Mouse (Mus musculus) liver, embryonic 12.5 days (tissue): ENCODE measurements around the gene Rps26. TPM values are rescaled to one million over a fixed set of nuclear protein-coding genes. Genes with fewer than 3 reads are reported as not detected.
"Not testable (repeated sequence)": the region's sequence is repeated elsewhere in the genome, so short reads cannot be mapped to it uniquely, and the experiment has no call there.

Experiments
- ATAC-seq: fragments of 200-750 bp; cut with Nextera tagmentation; 2 replicates; pipeline ENCODE4 v1.8.0; 2017; ENCODE audit warnings: moderate number of reproducible peaks, mild to moderate bottlenecking, moderate library complexity
- H3K27ac ChIP-seq: fragments of 300-500 bp; sonication (generic); 2 replicates; pipeline ENCODE4 v1.5.1; 2016; ENCODE audit warnings: mild to moderate bottlenecking
- H3K27me3 ChIP-seq: fragments of 300-500 bp; sonication (generic); replicated peaks from 2 replicates; pipeline ENCODE4 v1.6.1; 2016; ENCODE audit warnings: mild to moderate bottlenecking, moderate library complexity
- H3K36me3 ChIP-seq: fragments of 300-500 bp; sonication (generic); 2 replicates; pipeline ENCODE4 v1.6.1; 2016; ENCODE audit warnings: mild to moderate bottlenecking, moderate library complexity
- H3K4me1 ChIP-seq: fragments of 300-500 bp; sonication (generic); 2 replicates; pipeline ENCODE4 v1.6.1; 2016
- H3K4me2 ChIP-seq: fragments of 300-500 bp; sonication (generic); 2 replicates; pipeline ENCODE4 v1.6.1; 2016; ENCODE audit warnings: mild to moderate bottlenecking, moderate library complexity
- H3K4me3 ChIP-seq: fragments of 300-500 bp; sonication (generic); 2 replicates; pipeline ENCODE4 v1.5.1; 2016; ENCODE audit warnings: mild to moderate bottlenecking, moderate library complexity
- H3K9ac ChIP-seq: fragments of 300-500 bp; sonication (generic); 2 replicates; pipeline ENCODE4 v1.6.1; 2016; ENCODE audit warnings: mild to moderate bottlenecking, moderate library complexity
- H3K9me3 ChIP-seq: fragments of 300-500 bp; sonication (generic); replicated peaks from 2 replicates; pipeline ENCODE4 v1.6.1; 2016; ENCODE audit warnings: mild to moderate bottlenecking, moderate library complexity
- WGBS: fragments of 180-500 bp; shearing (Covaris S2); methylation state at CpG from one replicate; pipeline ENCODE4 v1.1.7; 2016; ENCODE audit not compliant: insufficient replicate concordance; 5-methylcytosine and 5-hydroxymethylcytosine counted together
- polyA plus RNA-seq: library from polyadenylated mRNA; unstranded; fragments of >200 nt; fragmentation: Nextera tagmentation; extraction: Ambion mirVana; gene quantifications from 2 replicates; pipeline ENCODE4 v1.2.1, GENCODE M21; 2016

The Rps26 gene
- polyA plus RNA-seq, 1 experiment from 2014 or later, result 561 TPM

GRCm38 (mm10) chr10:128619148-128619547 is 7.4 kb downstream of the Rps26 start:
- not testable (repeated sequence) for H3K4me3 ChIP-seq, H3K4me1 ChIP-seq, ATAC-seq, H3K4me2 ChIP-seq, H3K27ac ChIP-seq, H3K9ac ChIP-seq, H3K27me3 ChIP-seq, H3K9me3 ChIP-seq
- peaks cover 16% of the 10 kb centered on the region for H3K36me3 ChIP-seq
- 78% methylated on average over 5 of the region's 5 CpGs for WGBS

GRCm38 (mm10) chr10:128618570-128618969 is 8.0 kb downstream of the Rps26 start:
- peaks cover 4% of the 10 kb centered on the region; the same call in 1 of the 2 replicates for H3K27me3 ChIP-seq
- WGBS, result 65% methylated on average over 1 of the region's 1 CpGs
- no peak overlapping the region for H3K4me2 ChIP-seq
- H3K9ac ChIP-seq, result no peak overlapping the region
- ATAC-seq, result no peak
- H3K36me3 ChIP-seq, result peaks cover 10% of the 10 kb centered on the region
- H3K9me3 ChIP-seq, result no peaks in the 10 kb centered on the region
- peaks cover 4% of the 10 kb centered on the region; the same call in 1 of the 2 replicates for H3K4me1 ChIP-seq
- no peak overlapping the region for H3K4me3 ChIP-seq
- H3K27ac ChIP-seq, result no peak overlapping the region

GRCm38 (mm10) chr10:128615798-128616448 is 10.6 kb downstream of the Rps26 start:
- not testable (repeated sequence) for ATAC-seq, H3K9me3 ChIP-seq, H3K36me3 ChIP-seq, H3K4me2 ChIP-seq, H3K27me3 ChIP-seq, H3K27ac ChIP-seq, H3K9ac ChIP-seq, H3K4me3 ChIP-seq
- 65% methylated on average over 6 of the region's 7 CpGs for WGBS
- H3K4me1 ChIP-seq, result peaks cover 10% of the 10 kb centered on the region

DNA sequence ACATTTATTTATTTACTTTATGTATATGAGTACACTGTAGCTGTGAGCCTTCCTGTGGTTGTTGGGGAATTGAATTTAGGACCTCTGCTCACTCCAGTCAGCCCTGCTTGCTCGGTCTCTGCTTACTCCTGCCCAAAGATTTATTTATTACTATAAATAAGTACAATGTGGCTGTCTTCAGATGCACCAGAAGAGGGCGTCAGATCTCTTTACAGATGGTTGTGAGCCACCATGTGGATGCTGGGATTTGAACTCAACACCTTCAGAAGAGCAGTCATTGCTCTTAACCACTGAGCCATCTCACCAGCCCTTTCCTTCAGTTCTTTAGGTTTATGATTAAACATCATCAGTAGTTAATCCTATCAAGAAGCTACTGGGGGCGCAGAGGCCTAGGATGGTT is 11.6 kb downstream of the Rps26 start:
- Histone ChIP-seq H3K27ac (no peak overlapping the region), H3K4me1 (peaks cover 10% of the 10 kb centered on the region), H3K27me3 (peaks cover 4% of the 10 kb centered on the region; the same call in 1 of the 2 replicates), H3K36me3 (no peaks in the 10 kb centered on the region), H3K9ac (no peak overlapping the region), H3K4me3 (no peak overlapping the region), H3K4me2 (no peak overlapping the region), H3K9me3 (no peaks in the 10 kb centered on the region)
- ATAC-seq, result no peak
- WGBS, result 53% methylated on average over 3 of the region's 3 CpGs

DNA sequence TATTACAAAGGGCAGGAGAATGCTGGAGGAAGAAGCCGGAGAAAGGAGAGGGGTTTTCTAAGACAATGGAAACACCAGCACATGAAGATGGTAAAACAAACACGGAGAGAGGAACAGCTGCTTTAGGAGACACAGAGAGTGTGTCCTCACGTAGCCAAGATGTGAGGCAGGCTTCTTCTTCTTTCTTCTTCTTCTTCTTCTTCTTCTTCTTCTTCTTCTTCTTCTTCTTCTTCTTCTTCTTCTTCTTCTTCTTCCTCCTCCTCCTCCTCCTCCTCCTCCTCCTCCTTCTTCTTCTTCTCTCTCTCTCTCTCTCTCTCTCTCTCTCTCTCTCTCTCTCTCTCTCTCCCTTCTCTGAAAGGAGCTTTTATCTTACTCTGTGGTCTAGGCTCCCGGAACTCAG is 12.7 kb downstream of the Rps26 start:
- H3K9ac ChIP-seq, H3K4me2 ChIP-seq, ATAC-seq, H3K36me3 ChIP-seq, H3K4me3 ChIP-seq, H3K27ac ChIP-seq, H3K27me3 ChIP-seq, H3K9me3 ChIP-seq: not testable (repeated sequence)
- 44% methylated on average over 4 of the region's 4 CpGs for WGBS
- peaks cover 10% of the 10 kb centered on the region for H3K4me1 ChIP-seq

DNA sequence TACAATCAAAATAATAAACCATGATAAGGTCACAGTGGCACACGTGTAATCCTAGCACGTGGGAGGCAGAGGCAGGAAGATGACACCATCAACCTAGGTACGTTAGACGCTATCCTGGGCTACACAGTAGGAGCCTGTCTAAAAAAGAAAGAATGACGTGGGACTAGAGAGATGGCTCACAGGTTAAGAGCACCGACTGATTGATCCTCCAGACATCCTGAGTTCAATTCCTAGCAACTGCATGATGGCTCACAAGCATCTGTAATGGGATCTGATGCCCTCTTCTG is 13.4 kb downstream of the Rps26 start:
- H3K27ac ChIP-seq, result no peak overlapping the region
- no peak overlapping the region for H3K9ac ChIP-seq
- WGBS, result 30% methylated on average over 6 of the region's 6 CpGs
- peak overlapping the region; percentile 49 for H3K4me2 ChIP-seq
- no peaks in the 10 kb centered on the region for H3K36me3 ChIP-seq
- peaks cover 10% of the 10 kb centered on the region for H3K4me1 ChIP-seq
- H3K9me3 ChIP-seq, result no peaks in the 10 kb centered on the region
- no peak overlapping the region for H3K4me3 ChIP-seq
- peaks cover 4% of the 10 kb centered on the region; the same call in 1 of the 2 replicates for H3K27me3 ChIP-seq
- ATAC-seq, result peak; percentile 42

DNA sequence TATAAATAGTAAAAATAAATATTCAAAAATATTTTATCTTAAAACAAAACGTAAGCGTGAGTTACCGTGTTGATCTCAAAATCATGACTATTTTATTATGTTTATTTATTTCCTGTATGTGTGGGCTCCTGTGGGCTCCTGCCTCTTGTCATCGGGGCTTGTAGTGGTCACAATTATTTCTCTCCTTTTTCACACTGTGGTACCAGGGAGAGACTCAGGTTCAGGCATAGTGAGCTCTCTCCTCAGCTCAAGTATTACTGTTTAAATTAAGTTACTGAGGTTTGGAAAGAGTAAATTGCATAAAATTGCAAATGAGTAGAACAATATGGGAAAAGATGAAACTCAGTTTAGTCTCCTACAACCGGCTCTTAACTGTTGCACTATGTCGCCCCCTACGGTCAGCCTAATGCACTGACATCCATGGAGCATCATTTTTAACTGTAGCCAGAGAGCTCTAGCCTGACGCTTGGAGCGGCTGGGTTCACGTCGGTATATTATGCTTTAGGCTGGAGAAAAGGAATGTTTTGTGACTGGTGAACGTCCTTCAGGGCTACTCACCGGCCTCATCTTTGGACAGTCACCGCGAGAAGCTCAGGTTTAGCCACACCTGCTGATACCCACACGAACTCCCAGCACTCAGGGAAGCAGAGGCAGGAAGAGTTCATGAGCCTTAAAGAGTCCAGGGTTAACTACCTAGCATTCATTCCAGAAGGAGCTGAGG is 14.0 kb downstream of the Rps26 start:
- no peak overlapping the region for H3K27ac ChIP-seq
- H3K27me3 ChIP-seq, result peaks cover 4% of the 10 kb centered on the region; the same call in 1 of the 2 replicates
- no peak overlapping the region for H3K9ac ChIP-seq
- ATAC-seq, result peak; percentile 57
- H3K4me2 ChIP-seq, result peak overlapping the region; percentile 49
- no peak overlapping the region for H3K4me3 ChIP-seq
- no peaks in the 10 kb centered on the region for H3K9me3 ChIP-seq
- 12% methylated on average over 16 of the region's 16 CpGs for WGBS
- H3K36me3 ChIP-seq, result no peaks in the 10 kb centered on the region
- peaks cover 10% of the 10 kb centered on the region for H3K4me1 ChIP-seq

DNA sequence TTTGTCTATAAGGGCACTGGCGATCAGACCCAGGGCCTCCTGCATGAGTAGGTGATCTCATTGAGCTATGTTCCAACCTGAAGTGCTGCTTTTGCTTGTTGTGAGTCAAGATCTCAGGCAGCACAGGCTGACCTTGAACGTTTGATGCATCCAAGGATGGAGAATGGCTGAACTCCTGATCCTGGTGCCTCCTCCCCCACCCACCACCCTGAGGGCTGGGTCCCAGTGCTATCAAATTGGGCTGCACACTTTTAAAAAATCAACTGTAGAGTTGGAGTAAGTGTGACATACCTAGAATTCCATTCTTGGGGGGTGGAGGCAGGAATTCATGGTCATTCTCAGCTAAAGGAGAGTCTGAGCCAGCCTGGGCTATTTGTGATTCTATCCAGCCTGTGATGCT is 20.1 kb downstream of the Rps26 start:
- no peaks in the 10 kb centered on the region for H3K27me3 ChIP-seq
- no peak overlapping the region for H3K27ac ChIP-seq
- no peaks in the 10 kb centered on the region for H3K36me3 ChIP-seq
- no peak for ATAC-seq
- H3K9ac ChIP-seq, result no peak overlapping the region
- 44% methylated on average over 2 of the region's 2 CpGs for WGBS
- no peaks in the 10 kb centered on the region for H3K9me3 ChIP-seq
- no peak overlapping the region for H3K4me2 ChIP-seq
- H3K4me1 ChIP-seq, result peaks cover 8% of the 10 kb centered on the region
- no peak overlapping the region for H3K4me3 ChIP-seq

- Histone ChIP-seq H3K27me3 (peaks cover 5% of the 10 kb centered on the region; the same call in 1 of the 2 replicates), H3K9me3 (no peaks in the 10 kb centered on the region), H3K4me3 (no peak overlapping the region), H3K27ac (no peak overlapping the region), H3K36me3 (no peaks in the 10 kb centered on the region), H3K4me2 (no peak overlapping the region), H3K9ac (no peak overlapping the region), H3K4me1 (peaks cover 8% of the 10 kb centered on the region)
- ATAC-seq, result no peak
- WGBS, result 65% methylated on average over 4 of the region's 4 CpGs
These were observed 23.9 kb downstream of the Rps26 start for GRCm38 (mm10) chr10:128602470-128603128.

GRCm38 (mm10) chr10:128601499-128601898 is 25.0 kb downstream of the Rps26 start:
- Histone ChIP-seq H3K4me1 (peaks cover 8% of the 10 kb centered on the region), H3K27ac (no peak overlapping the region), H3K9me3 (no peaks in the 10 kb centered on the region), H3K27me3 (peaks cover 5% of the 10 kb centered on the region; the same call in 1 of the 2 replicates), H3K4me3 (no peak overlapping the region), H3K9ac (no peak overlapping the region), H3K4me2 (no peak overlapping the region), H3K36me3 (no peaks in the 10 kb centered on the region)
- WGBS, result 83% methylated on average over 1 of the region's 1 CpGs
- ATAC-seq, result no peak

- ATAC-seq, result no peak
- WGBS, result 57% methylated on average over 2 of the region's 2 CpGs
- no peaks in the 10 kb centered on the region for H3K9me3 ChIP-seq
- no peaks in the 10 kb centered on the region for H3K36me3 ChIP-seq
- H3K4me2 ChIP-seq, result no peak overlapping the region
- no peak overlapping the region for H3K9ac ChIP-seq
- no peak overlapping the region for H3K27ac ChIP-seq
- no peak overlapping the region for H3K4me3 ChIP-seq
- 0 out of 2 replicates have a peak, but pooled peaks cover 3% of the 10 kb centered on the region for H3K4me1 ChIP-seq
- H3K27me3 ChIP-seq, result peaks cover 22% of the 10 kb centered on the region; the same call in 1 of the 2 replicates
These were observed 28.1 kb downstream of the Rps26 start for GRCm38 (mm10) chr10:128598476-128598875.

- H3K4me2 ChIP-seq, result no peak overlapping the region
- H3K4me1 ChIP-seq, result peaks cover 41% of the 10 kb centered on the region
- no peak overlapping the region for H3K4me3 ChIP-seq
- peaks cover 56% of the 10 kb centered on the region for H3K27me3 ChIP-seq
- H3K27ac ChIP-seq, result no peak overlapping the region
- WGBS, result 49% methylated on average over 5 of the region's 5 CpGs
- no peaks in the 10 kb centered on the region for H3K9me3 ChIP-seq
- no peaks in the 10 kb centered on the region for H3K36me3 ChIP-seq
- H3K9ac ChIP-seq, result no peak overlapping the region
- ATAC-seq, result no peak
These were observed 33.8 kb downstream of the Rps26 start for GRCm38 (mm10) chr10:128592797-128593196.
